Mouse (Mus musculus) c-Kit-negative CD71-positive TER-119-positive erythroid progenitor cells, embryonic 14.5 days (primary cell): ENCODE measurements around the gene Cth.

Experiments used
- DNase-seq: peaks from one replicate; pipeline ENCODE4 v3.0.0-alpha.2; 2013; ENCODE audit warnings: low read depth, low spot score

The Cth gene

DNA sequence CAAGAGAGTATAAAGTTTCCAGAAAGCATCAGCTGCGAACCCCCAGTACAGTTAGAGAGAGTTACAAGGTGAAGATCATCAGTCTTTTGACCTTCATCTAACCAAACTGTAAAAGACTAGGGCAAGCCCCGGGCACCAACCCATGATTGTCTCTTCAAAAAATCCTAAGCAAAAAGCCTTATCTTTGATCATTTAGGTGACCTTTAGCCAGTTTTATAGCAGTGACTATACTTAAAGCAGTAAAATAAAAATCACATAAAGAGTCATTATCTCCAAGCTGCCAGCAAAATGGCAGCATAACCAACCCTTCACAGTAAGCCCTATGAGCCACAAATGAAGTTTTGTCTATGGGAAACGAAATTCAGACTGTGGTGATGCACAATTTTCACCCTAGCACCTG, 14.6 kb downstream of the Cth start:
- no peak for DNase-seq

DNA sequence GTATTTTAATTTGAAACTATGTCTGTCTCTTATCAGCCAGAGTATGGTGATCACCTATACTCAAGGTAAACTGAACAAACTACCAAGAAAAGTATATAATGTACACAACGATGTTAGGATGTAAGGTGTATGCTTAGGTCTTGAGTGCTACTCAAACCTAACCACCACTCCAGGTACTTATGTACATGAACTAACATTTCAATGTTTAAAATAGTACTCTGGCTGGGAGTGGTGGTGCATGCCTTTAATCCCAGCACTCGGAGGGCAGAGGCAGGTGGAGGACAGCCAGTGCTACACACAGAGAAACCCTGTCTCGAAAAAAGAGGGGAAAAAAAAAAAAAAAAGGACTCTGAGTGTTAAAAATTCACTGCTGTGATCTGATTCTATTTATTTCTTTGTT, 16.7 kb downstream of the Cth start:
- DNase-seq: no peak

DNA sequence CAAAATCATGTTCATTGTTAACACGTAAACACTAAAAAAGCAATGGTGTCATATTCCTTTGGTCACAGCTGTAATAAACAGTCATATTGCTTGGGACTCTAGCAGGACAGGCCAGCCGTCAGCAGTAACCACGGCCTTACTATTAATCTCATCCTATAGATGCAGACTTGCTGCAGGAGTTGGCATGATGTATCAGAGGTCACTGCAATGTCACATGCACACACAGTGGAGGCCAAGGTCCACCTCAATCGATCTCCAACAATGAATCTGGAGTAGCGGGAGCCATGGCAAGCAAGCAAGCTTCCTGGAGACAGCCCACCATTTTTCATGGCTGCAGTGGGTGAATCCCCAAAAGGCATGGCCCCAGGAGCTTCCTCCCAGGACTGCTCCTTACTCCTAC, 23.2 kb downstream of the Cth start:
- DNase-seq: no peak

DNA sequence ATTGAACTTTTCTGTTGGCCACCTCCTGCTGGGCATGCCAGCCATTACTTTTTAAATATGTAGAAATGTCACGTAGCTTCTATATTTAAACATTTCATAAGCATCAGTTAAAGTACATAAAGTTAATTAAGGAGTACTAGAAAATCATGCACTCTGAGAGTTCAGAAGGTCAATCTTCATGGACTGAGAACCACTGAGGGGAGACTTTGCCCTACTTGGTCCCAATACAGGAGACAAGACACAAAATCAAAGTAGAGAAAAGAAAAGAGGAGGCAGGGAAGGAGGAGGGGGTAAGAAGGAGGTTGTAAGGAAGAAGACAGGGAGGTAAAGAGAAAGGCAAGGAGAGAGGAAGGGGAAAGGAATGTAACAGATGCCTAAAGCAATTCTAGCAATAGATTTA, 24.9 kb downstream of the Cth start:
- no peak for DNase-seq

DNA sequence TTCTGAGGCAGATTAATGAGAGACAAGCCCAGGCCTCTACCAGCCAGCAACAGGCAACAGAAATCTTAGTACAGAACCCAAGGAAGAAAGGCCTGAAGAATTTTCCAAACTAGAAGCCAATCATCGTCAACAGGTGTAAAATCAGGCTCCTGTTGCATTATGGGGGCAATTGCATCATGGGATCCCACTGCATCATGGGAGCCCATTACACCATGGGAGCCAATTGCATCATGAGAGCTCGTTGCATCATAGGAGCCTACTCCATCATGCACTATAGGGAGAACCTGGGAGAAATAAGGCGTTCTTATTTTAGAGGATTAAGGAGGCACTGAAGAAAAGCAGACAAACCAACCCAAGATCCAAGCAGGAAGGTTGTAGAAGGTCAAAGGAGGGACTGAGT, 27.2 kb downstream of the Cth start:
- no peak for DNase-seq

DNA sequence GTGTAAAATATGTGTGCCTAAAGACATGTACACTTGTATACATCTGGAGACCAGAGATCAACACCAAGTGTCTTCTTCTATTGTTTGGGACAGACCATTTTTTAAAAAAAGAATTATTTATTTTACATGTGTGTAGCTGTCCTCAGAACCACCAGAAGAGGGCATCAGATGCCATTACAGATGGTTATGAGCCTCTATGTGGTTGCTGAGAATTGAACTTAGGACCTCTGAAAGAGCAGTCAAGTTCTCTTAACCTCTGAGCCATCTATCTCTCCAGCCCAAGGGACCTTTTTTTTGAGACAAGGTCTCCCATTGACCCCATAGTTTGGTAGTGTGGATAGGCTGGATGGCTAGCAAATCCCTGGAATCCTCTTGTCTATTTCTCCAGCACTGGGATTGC, 33.1 kb downstream of the Cth start:
- DNase-seq: no peak

DNA sequence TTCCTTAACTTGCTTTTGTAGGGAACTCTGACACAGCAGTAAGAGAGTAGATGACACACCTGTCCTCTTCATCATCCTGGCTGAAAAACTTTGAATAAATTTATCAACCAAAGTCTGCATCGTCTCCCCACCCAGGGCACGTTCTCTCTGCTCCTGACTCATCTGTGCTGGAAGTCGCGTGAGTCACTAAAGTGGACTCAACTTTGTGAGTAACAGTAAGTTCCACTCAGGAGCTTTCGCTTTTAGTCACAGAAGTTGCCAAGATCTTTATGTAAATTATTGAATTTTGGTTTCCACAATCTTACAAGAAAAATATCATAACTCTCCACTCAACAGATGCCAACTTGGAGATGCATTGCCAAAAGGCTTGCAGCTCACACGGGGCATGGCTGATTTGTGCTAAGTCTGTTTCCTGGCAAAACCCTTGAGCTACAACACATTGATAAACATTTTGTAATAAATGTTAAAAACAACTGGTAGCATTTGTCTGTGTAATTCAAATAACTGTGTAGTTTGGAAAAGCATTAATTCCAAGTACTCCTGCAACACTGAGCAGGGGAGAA, 40.7 kb downstream of the Cth start:
- DNase-seq: no peak

DNA sequence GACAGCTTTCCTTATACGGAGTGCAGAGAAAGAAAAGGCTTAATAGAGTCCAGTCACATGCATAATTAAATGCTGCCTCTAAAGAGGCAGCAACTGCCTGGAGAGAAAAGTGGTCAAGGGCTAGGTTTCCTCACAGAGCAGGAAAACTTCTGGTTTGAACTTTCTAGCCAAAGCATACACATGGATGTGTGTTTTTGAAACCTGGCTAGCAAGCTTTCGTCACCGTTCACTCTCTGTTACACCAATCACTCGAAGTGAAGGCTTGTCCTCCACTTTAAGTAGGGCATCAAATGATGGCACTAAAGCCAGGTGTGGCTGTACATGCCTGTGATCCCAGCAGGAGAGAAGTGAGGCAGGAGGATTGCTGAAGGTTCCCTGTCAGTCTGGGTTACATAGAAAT, 41.8 kb downstream of the Cth start:
- no peak for DNase-seq

DNA sequence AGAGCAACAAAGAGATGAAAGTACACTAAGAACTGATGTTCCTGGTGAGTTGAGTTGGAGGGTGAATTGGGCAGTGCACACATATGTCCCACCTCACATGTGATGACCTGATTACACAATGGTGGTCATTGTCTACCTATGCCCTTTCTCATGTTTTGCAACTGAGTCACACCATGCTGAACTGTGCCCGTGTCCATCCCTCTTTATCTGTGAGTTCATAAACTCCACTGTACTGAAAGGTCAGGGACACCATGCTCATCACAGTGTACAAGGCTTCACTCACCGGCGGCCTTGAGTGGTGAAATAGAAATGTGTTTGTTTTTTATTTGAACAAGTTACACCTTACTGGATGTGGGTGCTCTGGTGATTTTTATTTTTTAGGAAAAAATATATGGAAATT, 42.9 kb downstream of the Cth start:
- DNase-seq: no peak

DNA sequence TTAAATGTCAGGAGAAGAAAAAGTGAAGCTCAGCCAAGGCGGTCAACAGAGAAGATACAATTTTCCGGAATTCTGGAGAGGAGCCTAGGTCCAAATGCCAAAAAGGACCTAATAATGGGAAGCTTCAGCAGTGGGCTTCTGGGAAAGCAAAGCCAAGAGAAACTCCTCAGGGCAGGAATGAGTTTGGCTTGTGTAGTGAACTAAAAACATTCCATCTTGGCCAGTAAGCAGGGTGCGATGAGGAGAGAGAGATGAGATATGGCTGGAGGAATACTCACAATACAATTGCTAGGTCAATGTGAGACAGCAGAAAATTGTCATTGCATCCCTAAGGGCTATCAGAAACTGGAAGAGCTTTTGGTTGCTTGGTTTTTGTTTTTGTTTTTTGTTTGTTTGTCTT, 43.9 kb downstream of the Cth start:
- DNase-seq: no peak

DNA sequence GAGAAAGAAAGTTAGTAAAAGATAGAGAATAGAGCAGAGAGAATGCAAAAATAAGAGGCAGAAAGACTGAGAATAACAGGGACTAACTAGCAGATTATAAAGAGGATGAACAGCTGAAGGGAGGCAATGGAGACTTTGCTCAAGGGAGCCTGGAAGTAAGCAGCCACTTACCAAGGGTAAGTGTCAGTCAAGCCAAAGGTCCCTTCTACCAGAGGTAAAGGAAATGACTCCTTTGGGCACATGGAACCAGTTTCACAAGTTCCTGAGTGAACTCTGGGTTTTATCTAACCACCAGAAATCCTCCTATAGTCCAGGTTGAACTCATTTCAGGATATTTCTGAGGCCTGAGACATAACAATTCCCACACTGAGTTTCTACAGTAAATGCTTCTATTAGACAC, 47.0 kb downstream of the Cth start:
- DNase-seq: no peak

DNA sequence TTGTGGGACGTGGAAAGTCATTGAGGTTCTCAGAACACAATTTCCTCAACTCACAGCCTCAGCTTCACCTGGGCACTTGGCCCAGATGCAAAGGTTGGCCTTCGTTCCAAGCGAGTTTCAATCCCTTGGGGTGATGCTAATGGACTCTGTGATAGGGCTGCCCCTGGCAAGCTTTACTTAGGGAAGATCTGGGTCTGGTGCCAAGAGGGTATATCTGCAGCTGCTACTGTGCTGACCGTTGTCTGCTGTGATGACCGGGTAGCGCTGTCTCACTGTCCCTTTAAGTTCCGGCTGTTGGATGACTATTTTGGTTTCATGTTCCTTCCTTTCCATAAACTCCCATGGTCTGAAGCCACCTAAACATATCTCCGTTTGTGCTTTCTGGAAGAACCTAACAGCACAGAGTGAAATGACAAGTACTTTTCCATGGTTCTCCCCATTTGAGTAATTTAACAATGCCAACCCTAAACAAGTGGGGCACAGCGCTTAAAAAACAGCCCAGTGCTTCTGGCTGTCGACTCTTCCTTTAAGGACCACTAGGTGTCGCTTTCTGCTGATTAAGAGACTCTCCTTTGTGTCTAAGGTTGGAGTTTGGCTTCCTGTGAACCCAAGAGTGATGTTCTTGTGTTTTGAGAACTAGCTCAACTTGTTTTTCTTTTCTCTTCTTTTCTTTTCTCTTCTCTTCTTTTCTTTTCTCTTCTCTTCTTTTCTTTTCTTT, 48.3 kb downstream of the Cth start:
- DNase-seq: peak; percentile 19

DNA sequence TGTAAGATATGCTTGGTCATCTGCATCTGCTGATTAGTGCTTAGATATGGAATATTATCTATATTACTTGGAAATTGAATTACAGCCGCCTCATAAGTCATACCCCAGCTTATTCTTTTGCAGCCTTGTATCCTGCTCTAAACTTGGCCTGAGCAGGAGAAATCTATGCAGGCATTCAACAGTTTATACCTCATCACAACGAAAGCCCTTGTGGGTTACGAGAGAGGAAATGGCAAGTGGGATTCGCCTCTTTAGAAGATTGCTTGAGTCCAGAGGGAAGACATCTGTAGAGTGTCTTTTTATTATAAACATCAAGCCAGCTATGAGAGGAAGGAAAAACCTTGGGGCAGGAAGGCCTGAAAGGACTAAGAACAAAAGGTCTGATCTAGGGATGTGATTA, 52.0 kb downstream of the Cth start:
- no peak for DNase-seq

DNA sequence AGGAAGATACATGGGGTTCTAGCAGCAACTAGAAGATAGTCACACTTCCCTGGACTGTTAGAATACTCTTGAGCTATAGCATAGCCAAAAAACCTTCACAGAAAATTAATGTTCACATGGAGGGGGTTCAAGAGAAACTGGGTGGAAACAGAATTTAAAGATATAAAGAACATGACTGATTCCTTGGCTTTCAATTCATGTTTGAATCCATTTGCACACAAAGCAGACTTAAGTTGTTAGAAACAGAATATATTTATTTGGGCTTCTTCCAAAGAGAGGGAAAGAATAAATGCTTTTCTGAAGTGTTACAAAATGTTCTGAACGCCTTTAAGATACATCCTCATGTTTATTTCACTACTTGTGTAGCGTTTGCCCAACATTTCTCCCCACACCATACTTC, 57.0 kb downstream of the Cth start:
- DNase-seq: no peak

DNA sequence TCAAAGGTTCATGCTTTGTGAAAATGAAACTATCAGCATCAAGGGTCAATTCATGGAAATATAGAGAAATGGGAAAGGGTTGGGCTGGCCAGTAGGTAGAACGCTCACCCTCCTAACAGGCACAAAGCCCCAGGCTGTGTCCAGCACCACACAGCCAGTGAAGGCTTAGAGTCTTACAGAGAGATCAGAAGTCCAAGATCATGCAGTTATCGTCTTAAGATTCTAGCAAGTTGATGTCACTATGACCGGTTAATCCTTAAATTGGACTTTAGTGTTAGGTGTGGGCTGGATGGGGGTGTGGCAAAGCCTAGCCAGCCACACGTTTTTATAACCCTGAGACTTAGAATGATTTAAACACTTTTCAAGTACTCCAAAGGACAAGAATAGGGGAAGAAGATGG, 58.6 kb downstream of the Cth start:
- DNase-seq: no peak

DNA sequence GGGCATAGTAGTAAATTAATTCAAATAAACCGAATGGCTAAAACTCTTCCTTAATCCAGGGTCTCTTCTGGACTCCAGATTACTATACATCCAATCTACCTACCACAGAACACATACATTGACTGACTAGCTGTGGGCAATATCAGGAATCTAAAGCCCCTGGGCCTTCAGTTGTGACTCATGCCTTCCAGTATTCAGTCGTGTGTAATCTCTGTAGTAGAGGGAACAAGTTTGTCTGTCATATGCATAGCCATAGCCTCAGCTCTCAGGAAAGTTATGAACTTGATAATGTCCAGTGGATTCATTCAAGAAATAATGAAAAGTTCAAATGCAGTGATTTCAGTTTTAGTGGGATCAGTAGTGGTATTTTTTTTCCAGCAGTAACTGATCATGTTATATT, 59.0 kb downstream of the Cth start:
- no peak for DNase-seq

DNA sequence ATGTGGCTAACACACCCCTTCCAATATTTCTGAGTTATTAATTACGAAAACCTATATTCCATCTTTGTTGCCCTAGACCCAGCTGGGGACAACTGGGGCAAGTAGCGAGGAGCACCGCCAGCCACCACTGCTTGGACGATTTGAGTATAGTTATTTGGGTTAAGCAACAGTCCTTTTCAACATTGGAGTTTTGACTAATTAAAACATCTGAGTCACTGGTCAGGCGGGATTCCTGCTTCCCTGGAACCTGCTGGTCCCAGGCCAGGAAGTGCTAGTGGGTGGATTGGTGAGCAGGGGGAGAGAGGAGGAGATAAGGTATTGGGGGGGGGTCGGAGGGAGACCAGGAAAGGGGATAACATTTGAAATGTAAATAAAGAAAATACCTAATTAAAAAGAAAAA, 59.4 kb downstream of the Cth start:
- DNase-seq: no peak

DNA sequence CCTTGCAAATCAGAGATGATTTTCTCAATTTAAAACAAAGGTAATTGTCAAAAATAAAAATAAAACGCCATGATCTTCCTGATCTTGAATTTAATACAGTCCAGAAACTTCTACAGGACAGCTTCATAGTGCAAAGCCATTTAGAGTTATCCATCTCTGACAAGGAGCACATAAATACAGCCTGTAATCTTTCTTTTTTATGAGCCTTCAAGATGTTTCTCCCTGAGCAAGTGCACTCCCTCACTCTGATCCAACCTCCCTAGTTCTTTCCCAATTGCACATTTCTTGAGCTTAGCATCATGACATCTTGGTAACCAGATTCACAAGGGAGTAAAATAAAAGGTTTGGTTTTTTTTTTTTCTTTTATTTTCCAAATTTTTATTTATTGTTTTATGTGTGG, 72.1 kb downstream of the Cth start:
- no peak for DNase-seq

DNA sequence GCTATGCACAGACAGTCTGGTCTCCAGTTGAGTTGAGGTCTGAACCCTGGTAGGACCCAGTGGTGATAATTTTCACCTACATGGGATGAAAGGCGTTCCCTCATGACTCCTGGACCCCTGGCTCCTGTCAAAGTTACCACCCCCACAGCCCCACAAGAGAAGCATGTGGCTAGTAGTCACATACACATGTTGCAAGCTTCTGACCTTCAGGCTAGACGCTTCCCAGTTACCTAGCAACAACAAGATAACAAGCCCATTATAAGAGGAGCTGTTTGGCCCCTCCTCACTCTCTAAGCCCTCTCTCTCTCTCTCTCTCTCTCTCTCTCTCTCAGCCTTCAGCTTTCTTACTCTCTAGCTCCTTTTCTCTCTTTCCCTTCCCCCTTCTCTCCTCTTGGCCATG, 76.4 kb downstream of the Cth start:
- DNase-seq: no peak

DNA sequence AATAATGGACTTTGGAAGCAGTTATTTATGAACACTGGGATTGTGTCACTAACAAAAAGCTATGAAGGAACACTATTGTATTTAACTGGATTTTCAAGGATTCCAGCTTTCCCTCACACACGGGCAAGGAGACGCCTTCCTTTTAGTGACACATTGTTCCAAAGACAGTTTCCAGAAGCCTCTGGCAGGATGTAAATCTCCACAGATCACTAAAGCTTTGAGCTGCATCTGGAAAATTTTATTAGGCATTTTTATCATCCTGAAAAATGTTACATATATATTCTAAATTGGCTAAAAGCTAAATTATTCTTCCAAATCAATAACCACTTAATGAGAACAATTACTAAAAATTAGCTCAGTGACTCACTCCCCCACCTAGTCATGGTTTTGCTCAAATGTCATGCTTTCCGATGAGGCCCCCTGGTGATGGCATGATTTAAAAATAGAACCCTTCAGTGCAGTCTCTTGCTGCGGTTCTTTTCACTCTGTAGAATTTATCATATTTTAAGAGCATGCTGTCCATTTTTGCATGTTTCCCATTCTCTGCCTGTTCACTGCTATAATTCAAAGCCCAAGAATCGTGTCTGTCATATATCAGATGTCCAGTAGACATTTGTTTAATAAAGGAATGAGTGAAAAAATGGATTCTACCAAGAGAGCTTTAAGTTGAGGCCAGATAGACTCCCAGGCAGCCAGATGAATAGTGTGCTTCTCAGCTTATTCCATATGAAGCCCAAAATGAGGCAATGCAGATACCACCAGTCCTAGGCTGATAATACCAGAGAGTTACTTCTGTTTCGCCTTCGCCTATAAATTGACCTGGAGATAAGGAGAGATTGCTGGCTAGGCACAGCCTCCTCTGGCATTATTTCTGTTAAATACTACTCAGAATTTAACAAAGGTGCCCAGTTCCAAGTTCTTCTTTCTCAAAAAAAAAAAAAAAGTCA, 77.3 kb downstream of the Cth start:
- no peak for DNase-seq
